12 mouse cellular contexts compared by ENCODE assay signal in the genomic region with DNA sequence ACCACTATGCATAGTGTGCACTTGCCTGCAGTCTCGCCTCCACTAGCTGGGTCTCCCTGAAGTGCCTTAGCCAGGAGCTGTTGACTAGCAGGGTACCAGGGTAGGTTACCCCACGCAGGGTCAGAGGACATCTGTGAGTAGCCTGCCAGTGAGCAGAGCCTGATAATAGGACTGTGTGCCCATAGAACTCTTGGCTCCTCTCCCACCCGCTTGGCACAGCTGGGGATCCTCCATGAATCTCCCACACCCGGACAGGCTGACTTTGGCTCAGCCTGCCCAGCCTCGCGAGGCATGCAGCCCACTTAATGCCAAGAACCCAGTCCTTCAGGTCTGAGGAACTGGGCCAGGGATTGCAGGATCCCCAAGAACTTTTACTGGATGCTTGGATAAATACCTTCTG. TPM values are rescaled to one million over a fixed set of nuclear protein-coding genes. Genes with fewer than 3 reads are reported as not detected.
A peak's percentile ranks its signal among the peaks of the same experiment; 100 is the strongest.
DNase-seq lines count a peak whose midpoint lies in the region; ATAC-seq and TF ChIP-seq lines count a peak whose summit lies in the region.
"Had no signal": no experiment of that assay in that cellular context is flagged by ENCODE, and none has a peak within 500 bp of the region (broad histone marks: within the 10 kb centered on the region; RNA-seq: fewer than 3 reads in every experiment).

No protein-coding gene starts in this region.

- H3K27me3 ChIP-seq in forebrain, embryonic 16.5 days (replicated peaks; ENCODE audit: control insufficient read depth, insufficient read depth, low read length), result no peaks in the 10 kb centered on the region
- H3K27me3 ChIP-seq in forebrain, embryonic 11.5 days (ENCODE audit: control insufficient read depth, insufficient read depth, low read length), result no peaks in the 10 kb centered on the region
- peaks cover 7% of the 10 kb centered on the region for H3K27me3 ChIP-seq in liver, embryonic 11.5 days (replicated peaks; ENCODE audit: control insufficient read depth, insufficient read depth, low read length)
- no peaks in the 10 kb centered on the region for H3K27me3 ChIP-seq in liver, postnatal 0 days (ENCODE audit: insufficient read depth, low read length)
- H3K27me3 ChIP-seq: neural tube, embryonic 12.5 days had no signal

- no peak overlapping the region for H3K9ac ChIP-seq in forebrain, embryonic 16.5 days (replicated peaks; ENCODE audit: low read depth, low read length)
- H3K9ac ChIP-seq in forebrain, embryonic 11.5 days (ENCODE audit: low read length), result no peak overlapping the region
- no peak overlapping the region for H3K9ac ChIP-seq in liver, embryonic 11.5 days (ENCODE audit: low read depth, low read length)
- H3K9ac ChIP-seq in liver, postnatal 0 days (replicated peaks), result no peak overlapping the region; the same call in 1 of the 2 replicates
- H3K9ac ChIP-seq: neural tube, embryonic 12.5 days had no signal

- no peak for TF ChIP-seq EP300 in liver, postnatal 0 days (IDR thresholded peaks at IDR 0.05; ENCODE audit: low read depth)

- ATAC-seq in forebrain, embryonic 16.5 days, result peak; percentile 45; the same call in 1 of the 2 replicates
- no peak for ATAC-seq in forebrain, embryonic 11.5 days (replicated peaks; ENCODE audit: low FRiP score)
- ATAC-seq in liver, embryonic 11.5 days (replicated peaks; ENCODE audit: low FRiP score), result no peak
- no peak for ATAC-seq in liver, postnatal 0 days

- no peak for DNase-seq in forebrain, embryonic 11.5 days (ENCODE audit: low spot score)
- DNase-seq in liver, embryonic 11.5 days (ENCODE audit: low spot score), result no peak
- no peak for DNase-seq in liver, postnatal 0 days
- peak; percentile 36 for DNase-seq in MN1 (ENCODE audit: low spot score)
- peak; percentile 76 to 80 for DNase-seq in heart, postnatal 10 days
- DNase-seq in left cerebral cortex, postnatal 14 days (ENCODE audit: low spot score in 2 of 2), result no peak
- DNase-seq in thymus, postnatal 14 days, result no peak
- DNase-seq: cerebellum, adult 18-20 months had no signal

- no peak overlapping the region for H3K4me3 ChIP-seq in forebrain, embryonic 16.5 days (replicated peaks; ENCODE audit: low read length)
- H3K4me3 ChIP-seq in forebrain, embryonic 11.5 days (ENCODE audit: low read depth, low read length), result no peak overlapping the region
- H3K4me3 ChIP-seq in liver, embryonic 11.5 days (ENCODE audit: low read depth, low read length), result no peak overlapping the region
- H3K4me3 ChIP-seq in liver, postnatal 0 days (ENCODE audit: low read depth, low read length), result no peak overlapping the region
- H3K4me3 ChIP-seq: neural tube, embryonic 12.5 days had no signal

- intact Hi-C loops in heart, postnatal 10 days (cut with DNase I), result no loop called here
- intact Hi-C loops in left cerebral cortex, postnatal 14 days (cut with DNase I), result no loop called here

- H3K36me3 ChIP-seq in forebrain, embryonic 16.5 days (ENCODE audit: control insufficient read depth, insufficient read depth), result no peaks in the 10 kb centered on the region
- no peaks in the 10 kb centered on the region for H3K36me3 ChIP-seq in forebrain, embryonic 11.5 days (ENCODE audit: control insufficient read depth, insufficient read depth, low read length)
- peaks cover 7% of the 10 kb centered on the region for H3K36me3 ChIP-seq in liver, embryonic 11.5 days (ENCODE audit: control insufficient read depth, insufficient read depth, low read length)
- H3K36me3 ChIP-seq in liver, postnatal 0 days (replicated peaks; ENCODE audit: insufficient read depth, low read length), result no peaks in the 10 kb centered on the region
- H3K36me3 ChIP-seq: neural tube, embryonic 12.5 days had no signal

- no peak overlapping the region for H3K4me2 ChIP-seq in forebrain, embryonic 16.5 days (ENCODE audit: low read length)
- H3K4me2 ChIP-seq in forebrain, embryonic 11.5 days (ENCODE audit: low read depth, low read length, severe bottlenecking), result no peak overlapping the region
- peak overlapping the region; percentile 3; the same call in 1 of the 2 replicates for H3K4me2 ChIP-seq in liver, embryonic 11.5 days
- H3K4me2 ChIP-seq in liver, postnatal 0 days (ENCODE audit: low read depth, low read length), result no peak overlapping the region
- H3K4me2 ChIP-seq: midbrain, embryonic 11.5 days; neural tube, embryonic 12.5 days had no signal

- no peaks in the 10 kb centered on the region for H3K9me3 ChIP-seq in forebrain, embryonic 16.5 days (ENCODE audit: control insufficient read depth, low read length)
- H3K9me3 ChIP-seq in forebrain, embryonic 11.5 days (ENCODE audit: control insufficient read depth, low read length), result no peaks in the 10 kb centered on the region
- H3K9me3 ChIP-seq in liver, embryonic 11.5 days (ENCODE audit: control insufficient read depth, low read length), result no peaks in the 10 kb centered on the region
- no peaks in the 10 kb centered on the region for H3K9me3 ChIP-seq in liver, postnatal 0 days (ENCODE audit: low read length)
- H3K9me3 ChIP-seq: neural tube, embryonic 12.5 days had no signal

- peaks cover 9% of the 10 kb centered on the region; the same call in 1 of the 2 replicates for H3K4me1 ChIP-seq in forebrain, embryonic 16.5 days (replicated peaks; ENCODE audit: control insufficient read depth, insufficient read depth, low read length)
- H3K4me1 ChIP-seq in forebrain, embryonic 11.5 days (replicated peaks; ENCODE audit: control insufficient read depth, insufficient read depth, low read length), result no peaks in the 10 kb centered on the region
- peaks cover 90% of the 10 kb centered on the region for H3K4me1 ChIP-seq in liver, embryonic 11.5 days (replicated peaks; ENCODE audit: control insufficient read depth, insufficient read depth, low read length)
- H3K4me1 ChIP-seq in liver, postnatal 0 days (ENCODE audit: insufficient read depth), result peaks cover 58% of the 10 kb centered on the region
- H3K4me1 ChIP-seq: neural tube, embryonic 12.5 days had no signal

- no peak overlapping the region for H3K27ac ChIP-seq in forebrain, embryonic 16.5 days (ENCODE audit: low read length)
- no peak overlapping the region for H3K27ac ChIP-seq in forebrain, embryonic 11.5 days (ENCODE audit: low read depth, low read length)
- no peak overlapping the region for H3K27ac ChIP-seq in liver, embryonic 11.5 days (ENCODE audit: low read depth, low read length)
- no peak overlapping the region for H3K27ac ChIP-seq in liver, postnatal 0 days (ENCODE audit: low read depth)
- H3K27ac ChIP-seq: kidney, postnatal 0 days; neural tube, embryonic 12.5 days had no signal

- TF ChIP-seq CTCF in liver, postnatal 0 days (IDR thresholded peaks at IDR 0.05; ENCODE audit: low read depth), result no peak

- 52% methylated on average over 6 of the region's 6 CpGs for WGBS in forebrain, embryonic 16.5 days
- 84% methylated on average over 6 of the region's 6 CpGs for WGBS in forebrain, embryonic 11.5 days
- WGBS in liver, embryonic 11.5 days, result 87% methylated on average over 6 of the region's 6 CpGs
- WGBS in liver, postnatal 0 days (ENCODE audit: insufficient replicate concordance), result 68% methylated on average over 6 of the region's 6 CpGs

RNA-seq across cellular contexts. Expression of a gene that starts 7.9 kb away (rescaled TPM):
- 11.6 and 13.8 TPM in 2 replicates for polyA plus RNA-seq in forebrain, embryonic 16.5 days (2015; fragmentation: Nextera tagmentation; extraction: Ambion mirVana)
- 6.0 and 7.0 TPM in 2 replicates for polyA plus RNA-seq in forebrain, embryonic 11.5 days (2014; fragmentation: Nextera tagmentation; extraction: Ambion mirVana)
- polyA plus RNA-seq in liver, embryonic 11.5 days (2014; fragmentation: Nextera tagmentation; extraction: Ambion mirVana), result 13.8 and 14.4 TPM in 2 replicates
- polyA plus RNA-seq in liver, postnatal 0 days (2015; fragmentation: Nextera tagmentation; extraction: Ambion mirVana), result 2.1 and 2.4 TPM in 2 replicates
- 10 to 100 TPM; 22.2 to 24.5 TPM for total RNA-seq in heart, postnatal 10 days (2021)
- total RNA-seq in left cerebral cortex, postnatal 14 days (2021), result 10 to 100 TPM; 27.2 to 29.7 TPM

Comparison
In these comparisons a context has a peak if more than half of its experiments do, and no peak if none do; other contexts are left out.
1. DNase-seq: peak in MN1 (single experiment) and heart, postnatal 10 days (2 of 2); none in forebrain, embryonic 11.5 days (single experiment), liver, embryonic 11.5 days (single experiment), liver, postnatal 0 days (single experiment), left cerebral cortex, postnatal 14 days (0 of 2) and thymus, postnatal 14 days (single experiment).